Mouse (Mus musculus) G1E (cell line): Measurements from ENCODE around the gene Xpc. TPM values are rescaled to one million over a fixed set of nuclear protein-coding genes. Genes with fewer than 3 reads are reported as not detected.
A peak's percentile ranks its signal among the peaks of the same experiment; 100 is the strongest.
"Not testable (repeated sequence)": the region's sequence is repeated elsewhere in the genome, so short reads cannot be mapped to it uniquely, and the experiment has no call there.

Experiments used
- ATAC-seq: 2 replicates; pipeline ENCODE4 v1.8.0; 2016; ENCODE audit warnings: mild to moderate bottlenecking; ENCODE audit not compliant: insufficient number of reproducible peaks, poor library complexity, low FRiP score, severe bottlenecking; ENCODE audit errors: extremely low read depth
- DNase-seq: peaks from one replicate; pipeline ENCODE4 v3.0.0; 2012; ENCODE audit warnings: low spot score
- H3K27me3 ChIP-seq: 2 replicates; pipeline ENCODE4 v1.6.1; 2012; ENCODE audit warnings: mild to moderate bottlenecking, low read length, inconsistent platforms; ENCODE audit not compliant: insufficient read depth
- H3K36me3 ChIP-seq: replicated peaks from 2 replicates; pipeline ENCODE3; 2012; ENCODE audit warnings: mild to moderate bottlenecking, inconsistent platforms
- H3K4me1 ChIP-seq: 2 replicates; pipeline ENCODE4 v1.6.1; 2012; ENCODE audit warnings: low read depth, low read length, inconsistent platforms, mixed read lengths; ENCODE audit not compliant: insufficient read depth
- H3K4me3 ChIP-seq: 2 replicates; pipeline ENCODE4 v1.5.1; 2012; ENCODE audit warnings: low read depth, mild to moderate bottlenecking, inconsistent platforms, low read length, moderate library complexity, mixed read lengths
- H3K9me3 ChIP-seq: replicated peaks from 2 replicates; pipeline ENCODE4 v1.6.1; 2012; ENCODE audit warnings: inconsistent platforms
- CTCF ChIP-seq: IDR thresholded peaks from 2 replicates; pipeline ENCODE4 v1.5.1; 2012; ENCODE audit warnings: low read depth, low read length, inconsistent platforms, mixed read lengths
- GATA1 ChIP-seq: IDR thresholded peaks from 2 replicates; pipeline ENCODE4 v1.6.1; 2012; ENCODE audit warnings: borderline replicate concordance, low read length, inconsistent platforms, mixed read lengths
- GATA2 ChIP-seq: IDR thresholded peaks from 2 replicates; pipeline ENCODE4 v1.6.1; 2012; ENCODE audit warnings: low read depth, low read length, inconsistent platforms, borderline replicate concordance
- POLR2AphosphoS5 ChIP-seq: IDR thresholded peaks from 2 replicates; pipeline ENCODE4 v1.6.1; 2012; ENCODE audit warnings: low read depth, low read length, inconsistent platforms; ENCODE audit not compliant: insufficient replicate concordance
- TAL1 ChIP-seq: conservative IDR thresholded peaks from 2 replicates; pipeline ENCODE4 v1.6.1; 2012; ENCODE audit warnings: low read depth, low read length, inconsistent platforms, mixed read lengths
- polyA plus RNA-seq: library from polyadenylated mRNA; stranded (reverse); fragments of >175 nt; gene quantifications from 2 replicates; pipeline ENCODE4 v1.2.3, GENCODE M21; 2012
- total RNA-seq, 2 experiments: library from RNA; stranded (forward) in 1 of 2; stranded (reverse) in 1 of 2; fragments of 200-1000 nt in 1 of 2; fragments of >200 nt in 1 of 2; fragmentation: Nextera tagmentation in 1 of 2; gene quantifications; 2 replicates each; pipeline ENCODE4 v1.2.3; 2014 to 2017

Gene Xpc
- total and polyA plus RNA-seq, 3 experiments: 5.8 to 16.6 (median 7.9) TPM

GRCm38 (mm10) chr6:91476541-91476940, 39.1 kb downstream of the Xpc start:
- Histone ChIP-seq H3K4me3 (no peak overlapping the region), H3K9me3 (no peaks in the 10 kb centered on the region), H3K27me3 (no peaks in the 10 kb centered on the region), H3K36me3 (peaks cover 73% of the 10 kb centered on the region), H3K4me1 (peaks cover 39% of the 10 kb centered on the region)
- ATAC-seq (no peak), DNase-seq (no peak)
- TF ChIP-seq TAL1 (no peak), CTCF (no peak), GATA2 (no peak), POLR2AphosphoS5 (no peak), GATA1 (no peak)

GRCm38 (mm10) chr6:91474441-91475190, 41.1 kb downstream of the Xpc start:
- Histone ChIP-seq H3K9me3 (no peaks in the 10 kb centered on the region), H3K36me3 (peaks cover 70% of the 10 kb centered on the region), H3K4me3 (peak overlapping the region; percentile 75), H3K4me1 (peaks cover 53% of the 10 kb centered on the region), H3K27me3 (no peaks in the 10 kb centered on the region)
- DNase-seq: peak; percentile 25
- no peak for ATAC-seq
- no peak for TF ChIP-seq GATA2

DNA sequence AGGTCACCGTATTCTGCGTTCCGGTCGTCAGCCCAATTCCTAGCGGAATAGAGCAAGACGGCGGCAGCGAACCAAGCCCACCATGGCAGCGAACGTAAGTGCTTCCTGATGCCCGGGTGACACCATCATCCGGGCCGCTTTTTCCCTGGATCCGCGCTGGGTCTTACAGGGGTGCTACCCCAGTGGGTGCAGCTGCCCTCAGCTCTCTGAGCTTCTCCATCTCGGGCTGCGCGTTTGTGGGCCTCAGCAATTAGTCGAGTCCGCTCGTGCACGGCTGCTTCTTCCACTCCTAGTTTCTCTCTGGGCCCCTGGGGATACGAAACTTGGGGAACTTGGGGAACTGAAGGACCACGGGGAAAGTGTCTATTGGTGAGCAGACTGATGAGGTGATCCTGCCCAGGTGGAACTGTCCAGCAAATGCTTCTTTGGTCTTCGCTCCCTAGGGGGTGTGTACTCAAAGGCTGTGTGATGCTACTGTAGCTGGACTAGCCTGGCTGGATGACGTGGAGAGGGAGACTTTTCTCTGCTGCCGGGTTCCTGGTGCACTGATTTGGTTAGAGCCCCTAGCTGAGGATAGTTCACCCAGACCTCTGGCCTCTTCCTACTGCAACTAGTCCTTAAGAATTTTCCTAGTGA, 41.8 kb downstream of the Xpc start:
- H3K4me3 ChIP-seq: peak overlapping the region; percentile 75
- 0 out of 2 replicates have a peak, but pooled peaks have one; percentile 1 for ATAC-seq
- TF ChIP-seq GATA2: no peak
- no peaks in the 10 kb centered on the region for H3K9me3 ChIP-seq
- DNase-seq: peak; percentile 41
- no peaks in the 10 kb centered on the region for H3K27me3 ChIP-seq
- H3K36me3 ChIP-seq: peaks cover 70% of the 10 kb centered on the region
- peaks cover 59% of the 10 kb centered on the region for H3K4me1 ChIP-seq

GRCm38 (mm10) chr6:91472868-91473804, 42.6 kb downstream of the Xpc start, which contains the start of the genes Chchd4 and Tmem43:
TSS of gene Chchd4 (minus strand) at chr6:91473546.
TSS of gene Tmem43 (plus strand) at chr6:91473703.
- H3K4me1 ChIP-seq: peaks cover 67% of the 10 kb centered on the region
- H3K4me3 ChIP-seq: peak within 1 kb of the TSS; percentile 75
- no peaks in the 10 kb centered on the region for H3K27me3 ChIP-seq
- TF ChIP-seq GATA2 (no peak), TAL1 (no peak), GATA1 (no peak), POLR2AphosphoS5 (no peak)
- no peaks in the 10 kb centered on the region for H3K9me3 ChIP-seq
- DNase-seq (peak; percentile 84), ATAC-seq (peak; percentile 80)
- H3K36me3 ChIP-seq: peaks cover 70% of the 10 kb centered on the region

DNA sequence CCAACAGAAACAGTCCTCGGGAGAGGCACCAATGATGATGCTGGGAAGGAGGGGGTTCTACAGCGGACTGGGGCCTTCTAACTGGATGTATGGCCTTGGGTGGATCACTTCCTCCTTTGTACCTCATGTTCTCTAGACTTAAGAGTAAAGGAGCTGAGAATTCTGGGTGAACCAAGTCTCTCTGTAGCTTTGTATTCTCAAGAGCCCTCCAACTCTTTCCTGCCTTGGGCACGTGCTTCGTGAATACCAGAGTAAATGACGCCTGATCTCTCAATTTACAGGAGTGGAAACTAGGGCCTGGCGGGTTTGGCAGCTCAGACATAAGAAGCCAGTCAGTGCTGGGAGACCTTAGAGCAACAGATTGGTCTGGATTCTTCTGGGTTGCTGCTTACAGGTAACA, 43.4 kb downstream of the Xpc start:
- Histone ChIP-seq H3K36me3 (peaks cover 70% of the 10 kb centered on the region), H3K9me3 (no peaks in the 10 kb centered on the region), H3K4me1 (peaks cover 72% of the 10 kb centered on the region), H3K4me3 (peak overlapping the region; percentile 75), H3K27me3 (no peaks in the 10 kb centered on the region)
- no peak for TF ChIP-seq GATA2
- no peak for TF ChIP-seq POLR2AphosphoS5
- TF ChIP-seq GATA1: no peak
- TF ChIP-seq TAL1: no peak
- no peak for TF ChIP-seq CTCF
- peak; percentile 55 for ATAC-seq
- DNase-seq: peak; percentile 73

DNA sequence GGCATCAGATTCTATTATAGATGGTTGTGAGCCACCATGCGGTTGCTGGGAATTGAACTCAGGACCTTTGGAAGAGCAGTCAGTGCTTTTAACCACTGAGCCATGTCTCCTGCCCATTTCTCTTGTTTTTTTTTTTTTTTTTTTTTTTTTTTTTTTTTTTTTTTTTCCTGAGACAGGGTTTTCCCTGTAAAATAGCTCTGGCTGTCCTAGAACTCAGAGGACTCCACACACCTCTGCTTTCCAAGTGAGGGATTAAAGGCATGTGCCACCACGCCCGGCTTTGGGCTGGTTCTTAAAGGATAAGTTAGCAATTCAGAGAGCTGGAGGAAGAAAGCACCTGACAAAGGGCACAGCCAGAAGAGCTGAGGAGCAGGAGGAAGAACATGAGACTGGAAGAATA, 44.3 kb downstream of the Xpc start:
- Histone ChIP-seq H3K4me3 (peak overlapping the region; percentile 75), H3K4me1 (peaks cover 73% of the 10 kb centered on the region), H3K36me3 (peaks cover 70% of the 10 kb centered on the region)
- not testable (repeated sequence) for DNase-seq, H3K9me3 ChIP-seq, H3K27me3 ChIP-seq, ATAC-seq
